Mouse (Mus musculus) lung, adult 2 months (tissue): ENCODE results near the gene Pdha2.

Experiments used
- CTCF ChIP-seq: fragments of 200-500 bp; IDR thresholded peaks from 2 replicates; pipeline ENCODE4 v1.5.1; 2011; ENCODE audit warnings: mild to moderate bottlenecking, low read length, control low read depth; ENCODE audit not compliant: insufficient read depth
- POLR2A ChIP-seq: fragments of 200-500 bp; IDR thresholded peaks from 2 replicates; pipeline ENCODE4 v1.6.1; 2011; ENCODE audit warnings: low read depth, mild to moderate bottlenecking, control low read depth, low read length, borderline replicate concordance; ENCODE audit errors: extremely low read depth

DNA sequence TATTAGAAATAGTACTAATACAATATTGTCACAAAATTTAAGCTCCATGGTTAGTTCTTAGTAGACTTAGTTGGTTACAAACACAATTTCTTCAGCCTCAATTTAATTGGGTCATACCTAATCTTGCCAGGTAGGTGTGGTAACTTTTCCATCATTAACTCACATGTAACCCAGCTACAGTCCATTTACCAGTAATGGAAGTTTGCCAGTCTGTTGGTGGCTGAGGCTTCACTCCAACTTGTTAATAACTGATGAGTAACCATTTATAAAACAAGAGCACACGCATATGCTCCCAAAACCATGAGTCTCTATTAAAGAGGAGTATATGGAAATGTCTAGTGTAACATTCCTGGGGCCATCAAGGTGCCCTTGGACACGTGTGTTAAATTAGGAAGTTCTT is 25.9 kb upstream of the Pdha2 start:
- no peak for TF ChIP-seq CTCF
- TF ChIP-seq POLR2A: no peak
